In the genomic region with DNA sequence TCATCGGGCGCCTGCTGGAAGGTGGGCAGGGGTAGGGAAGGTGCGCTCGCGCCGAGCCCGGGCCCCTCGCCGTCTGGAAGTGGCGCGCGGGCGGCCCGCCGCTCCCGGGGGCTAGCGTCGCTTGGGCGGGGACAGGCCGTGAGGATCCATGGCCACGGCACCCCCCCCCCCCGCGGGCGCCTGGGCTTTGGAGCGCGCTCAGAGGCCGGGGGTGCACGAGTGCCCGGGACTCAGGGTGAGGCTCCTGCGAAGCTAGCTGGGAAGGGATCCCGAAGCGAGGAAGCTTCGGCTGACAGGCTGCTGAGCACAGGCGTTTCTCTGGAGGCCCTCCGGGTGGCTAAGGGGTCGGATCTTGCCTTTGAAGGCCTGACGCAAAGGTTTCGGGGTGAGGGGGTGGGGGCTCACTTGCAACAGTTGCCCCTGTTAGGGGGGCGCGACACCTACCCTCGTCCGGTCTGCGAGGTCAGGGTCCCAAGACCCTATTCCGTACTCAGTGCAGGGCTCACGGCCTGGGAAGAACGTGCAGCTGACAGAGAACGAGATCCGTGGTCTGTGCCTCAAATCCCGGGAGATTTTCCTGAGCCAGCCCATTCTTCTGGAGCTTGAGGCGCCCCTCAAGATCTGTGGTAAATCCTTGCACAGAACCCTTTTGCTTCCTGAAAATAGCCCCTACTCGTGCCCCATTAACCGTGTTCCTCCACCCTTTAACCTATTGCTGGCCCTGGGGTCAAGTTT, we compare ENCODE assay signal across 1 mouse cellular context.
TF ChIP-seq lines count a peak whose summit lies in the region.

No protein-coding gene starts in this region.

TF ChIP-seq in CH12.LX, 34 proteins besides CTCF, POLR2A, EP300 and RAD21:
- TF ChIP-seq HCFC1 (IDR thresholded peaks at IDR 0.05; ENCODE audit: low read depth, low read length) = no peak
- TF ChIP-seq BHLHE40 (IDR thresholded peaks at IDR 0.05; ENCODE audit: low read depth, low read length) = no peak
- TF ChIP-seq TCF12 (IDR thresholded peaks at IDR 0.05; ENCODE audit: low read depth, low read length) = no peak
- no peak for TF ChIP-seq TBP (conservative IDR thresholded peaks at IDR 0.05; ENCODE audit: low read depth, low read length)
- no peak; the same call in 1 of the 2 replicates for TF ChIP-seq MXI1 (IDR thresholded peaks at IDR 0.05; ENCODE audit: low read depth, low read length)
- no peak for TF ChIP-seq RCOR1 (conservative IDR thresholded peaks at IDR 0.05; ENCODE audit: low read depth, low read length)
- no peak for TF ChIP-seq POLR2AphosphoS2 (IDR thresholded peaks at IDR 0.05; ENCODE audit: low read depth, low read length)
- no peak for TF ChIP-seq NELFE (IDR thresholded peaks at IDR 0.05; ENCODE audit: low read depth, low read length)
TF ChIP-seq in CH12.LX: peak in this region for 0.
